Mouse (Mus musculus): Measurements from ENCODE around the gene Uhrf1bp1l.

DNA sequence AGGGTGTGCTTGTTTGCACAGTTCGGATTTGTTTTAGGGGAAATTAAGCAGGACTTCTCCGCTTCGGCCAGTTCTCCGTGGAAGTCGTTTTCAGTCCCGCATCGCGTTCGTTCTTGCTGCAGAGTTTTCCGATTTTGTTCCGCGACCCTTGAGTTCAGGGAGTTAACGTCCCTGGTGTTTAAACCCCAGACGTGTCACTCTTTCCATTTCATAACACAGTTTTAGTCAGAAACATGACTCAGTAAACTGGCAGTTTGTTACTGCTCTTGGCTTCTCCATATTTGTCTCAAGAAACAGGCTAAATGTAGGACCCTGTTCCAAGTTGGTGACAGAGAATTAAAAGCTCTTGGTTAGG, 852 bp downstream of the Uhrf1bp1l start:
- no peak for TF ChIP-seq CTCF (IDR thresholded peaks at IDR 0.05; ENCODE audit: low read depth, low read length)
- TF ChIP-seq GATA1 (IDR thresholded peaks at IDR 0.05; ENCODE audit: borderline replicate concordance, low read length), result no peak
- no peak for TF ChIP-seq POLR2AphosphoS5 (IDR thresholded peaks at IDR 0.05; ENCODE audit: insufficient replicate concordance, low read depth, low read length)
- no peak for TF ChIP-seq TAL1 (conservative IDR thresholded peaks at IDR 0.05; ENCODE audit: low read depth, low read length)
- TF ChIP-seq GATA2 (IDR thresholded peaks at IDR 0.05; ENCODE audit: borderline replicate concordance, low read depth, low read length), result no peak
